ENCODE assay signal across 9 mouse cellular contexts in genomic region chr9:66974721-66975225, GRCm38 (mm10). TPM values are rescaled to one million over a fixed set of nuclear protein-coding genes. Genes with fewer than 3 reads are reported as not detected.
A peak's percentile ranks its signal among the peaks of the same experiment; 100 is the strongest.
DNase-seq lines count a peak whose midpoint lies in the region; ATAC-seq and TF ChIP-seq lines count a peak whose summit lies in the region.
"Had no signal": no experiment of that assay in that cellular context is flagged by ENCODE, and none has a peak within 500 bp of the region (broad histone marks: within the 10 kb centered on the region; RNA-seq: fewer than 3 reads in every experiment).

No protein-coding gene starts in this region.

- no peaks in the 10 kb centered on the region; the same call in 1 of the 2 replicates for H3K27me3 ChIP-seq in E14TG2a.4 (ENCODE audit: insufficient read depth, low read length)
- no peaks in the 10 kb centered on the region for H3K27me3 ChIP-seq in heart, embryonic 11.5 days (ENCODE audit: control insufficient read depth, insufficient read depth, low read length)
- no peaks in the 10 kb centered on the region for H3K27me3 ChIP-seq in kidney, embryonic 15.5 days
- no peaks in the 10 kb centered on the region for H3K27me3 ChIP-seq in liver, embryonic 13.5 days
- H3K27me3 ChIP-seq in stomach, embryonic 15.5 days (replicated peaks), result no peaks in the 10 kb centered on the region

- peak overlapping the region; percentile 92 for H3K27ac ChIP-seq in heart, embryonic 11.5 days (ENCODE audit: low read depth, low read length)
- H3K27ac ChIP-seq in kidney, embryonic 15.5 days, result peak overlapping the region; percentile 98
- peak overlapping the region; percentile 89 for H3K27ac ChIP-seq in liver, embryonic 13.5 days
- H3K27ac ChIP-seq in stomach, embryonic 15.5 days, result peak overlapping the region; percentile 88
- H3K27ac ChIP-seq: macrophage had no signal

- H3K9me3 ChIP-seq in E14TG2a.4 (ENCODE audit: low read length), result no peaks in the 10 kb centered on the region
- no peaks in the 10 kb centered on the region for H3K9me3 ChIP-seq in heart, embryonic 11.5 days (replicated peaks; ENCODE audit: control insufficient read depth, low read length)
- no peaks in the 10 kb centered on the region for H3K9me3 ChIP-seq in kidney, embryonic 15.5 days (replicated peaks)
- H3K9me3 ChIP-seq in liver, embryonic 13.5 days (replicated peaks), result no peaks in the 10 kb centered on the region
- H3K9me3 ChIP-seq in stomach, embryonic 15.5 days, result no peaks in the 10 kb centered on the region

- peak; percentile 81 for DNase-seq in brain, embryonic 14.5 days (ENCODE audit: low read depth)
- DNase-seq in liver, embryonic 13.5 days, result peak; percentile 74
- DNase-seq in natural killer cell, adult 2 months (ENCODE audit: low spot score in 2 of 2), result peak; percentile 86 to 91

- no peak for TF ChIP-seq CTCF in E14TG2a.4 (conservative IDR thresholded peaks at IDR 0.05; ENCODE audit: low read length)
- TF ChIP-seq CTCF in brain, embryonic 14.5 days (IDR thresholded peaks at IDR 0.05; ENCODE audit: borderline replicate concordance, extremely low read depth, insufficient read depth, insufficient read length), result peak; percentile 13; the same call in 1 of the 2 replicates

- peak overlapping the region; percentile 100 for H3K4me3 ChIP-seq in E14TG2a.4 (replicated peaks; ENCODE audit: low read length)
- peak overlapping the region; percentile 92 for H3K4me3 ChIP-seq in heart, embryonic 11.5 days (ENCODE audit: low read depth, low read length)
- peak overlapping the region; percentile 71 for H3K4me3 ChIP-seq in kidney, embryonic 15.5 days (replicated peaks)
- peak overlapping the region; percentile 95 for H3K4me3 ChIP-seq in liver, embryonic 13.5 days (replicated peaks)
- peak overlapping the region; percentile 92 for H3K4me3 ChIP-seq in stomach, embryonic 15.5 days (replicated peaks)

- H3K9ac ChIP-seq in heart, embryonic 11.5 days (ENCODE audit: low read depth, low read length), result peak overlapping the region; percentile 87
- H3K9ac ChIP-seq in kidney, embryonic 15.5 days, result peak overlapping the region; percentile 64
- H3K9ac ChIP-seq in liver, embryonic 13.5 days, result peak overlapping the region; percentile 88
- H3K9ac ChIP-seq in stomach, embryonic 15.5 days, result peak overlapping the region; percentile 74

- peak; percentile 81 for ATAC-seq in erythroblast, adult 5-6 weeks (replicated peaks; ENCODE audit: low FRiP score, poor library complexity, severe bottlenecking)
- peak; percentile 83 for ATAC-seq in heart, embryonic 11.5 days (replicated peaks; ENCODE audit: insufficient number of reproducible peaks, low FRiP score, low TSS enrichment)
- peak; percentile 95 for ATAC-seq in kidney, embryonic 15.5 days (replicated peaks; ENCODE audit: low FRiP score)
- ATAC-seq in liver, embryonic 13.5 days (ENCODE audit: low read depth), result peak; percentile 83
- peak; percentile 81 for ATAC-seq in stomach, embryonic 15.5 days (ENCODE audit: insufficient read depth, low FRiP score, low read depth)

- H3K36me3 ChIP-seq in E14TG2a.4 (ENCODE audit: insufficient read depth, low read length), result no peaks in the 10 kb centered on the region; the same call in 1 of the 2 replicates
- peaks cover 1% of the 10 kb centered on the region; the same call in 1 of the 2 replicates for H3K36me3 ChIP-seq in heart, embryonic 11.5 days (ENCODE audit: control insufficient read depth, insufficient read depth, low read length)
- H3K36me3 ChIP-seq in kidney, embryonic 15.5 days, result peaks cover 15% of the 10 kb centered on the region
- peaks cover 5% of the 10 kb centered on the region for H3K36me3 ChIP-seq in liver, embryonic 13.5 days
- 0 out of 2 replicates have a peak, but pooled peaks cover 6% of the 10 kb centered on the region for H3K36me3 ChIP-seq in stomach, embryonic 15.5 days

- peaks cover 24% of the 10 kb centered on the region for H3K4me1 ChIP-seq in E14TG2a.4 (replicated peaks; ENCODE audit: low read depth, low read length)
- no peaks in the 10 kb centered on the region; the same call in 1 of the 2 replicates for H3K4me1 ChIP-seq in heart, embryonic 11.5 days (ENCODE audit: control insufficient read depth, insufficient read depth, low read length)
- H3K4me1 ChIP-seq in kidney, embryonic 15.5 days, result peaks cover 23% of the 10 kb centered on the region
- peaks cover 12% of the 10 kb centered on the region for H3K4me1 ChIP-seq in liver, embryonic 13.5 days (replicated peaks)
- H3K4me1 ChIP-seq in stomach, embryonic 15.5 days, result 0 out of 2 replicates have a peak, but pooled peaks cover 5% of the 10 kb centered on the region

- H3K4me2 ChIP-seq in heart, embryonic 11.5 days, result peak overlapping the region; percentile 87
- peak overlapping the region; percentile 84 for H3K4me2 ChIP-seq in kidney, embryonic 15.5 days
- H3K4me2 ChIP-seq in liver, embryonic 13.5 days, result peak overlapping the region; percentile 99
- peak overlapping the region; percentile 61 for H3K4me2 ChIP-seq in stomach, embryonic 15.5 days

- under 1% methylated on average over 37 of the region's 41 CpGs for WGBS in heart, embryonic 11.5 days (ENCODE audit: insufficient replicate concordance)
- under 1% methylated on average over 41 of the region's 41 CpGs for WGBS in kidney, embryonic 15.5 days
- WGBS in liver, embryonic 13.5 days (ENCODE audit: insufficient replicate concordance), result 0% methylated on average over 41 of the region's 41 CpGs
- under 1% methylated on average over 41 of the region's 41 CpGs for WGBS in stomach, embryonic 15.5 days

- TF ChIP-seq POLR2A in brain, embryonic 14.5 days (IDR thresholded peaks at IDR 0.05; ENCODE audit: borderline replicate concordance, extremely low read depth, insufficient read depth, insufficient read length, poor library complexity, severe bottlenecking), result 0 out of 2 replicates have a peak, but pooled peaks have one; percentile 11

RNA-seq across cellular contexts. Expression of gene Lactb, which starts 0.5 kb away (rescaled TPM):
- polyA plus RNA-seq in brain, embryonic 14.5 days (2012; rRNA removed), result 13.5 and 14.8 TPM in 2 replicates
- 0.96 and 12.1 TPM in 2 replicates for total RNA-seq in erythroblast, adult 5-6 weeks (2015; ENCODE audit: low replicate concordance)
- total RNA-seq in erythroblast, adult 5-6 weeks (2017; ENCODE audit: low replicate concordance), result 3.2 and 7.2 TPM in 2 replicates
- polyA plus RNA-seq in heart, embryonic 11.5 days (2014; fragmentation: Nextera tagmentation; extraction: Ambion mirVana), result 12.2 and 12.3 TPM in 2 replicates
- polyA plus RNA-seq in kidney, embryonic 15.5 days (2015; fragmentation: Nextera tagmentation; extraction: Ambion mirVana), result 14.4 and 17.4 TPM in 2 replicates
- 6.4 and 6.7 TPM in 2 replicates for polyA plus RNA-seq in liver, embryonic 13.5 days (2015; fragmentation: Nextera tagmentation; extraction: Ambion mirVana)
- 9.5 and 10.5 TPM in 2 replicates for polyA plus RNA-seq in stomach, embryonic 15.5 days (2015; fragmentation: Nextera tagmentation; extraction: Ambion mirVana)

RNA-seq across cellular contexts. Expression of gene Rps27l, which starts 28.9 kb away (rescaled TPM):
- 108 and 152 TPM in 2 replicates for polyA plus RNA-seq in brain, embryonic 14.5 days (2012; rRNA removed)
- total RNA-seq in erythroblast, adult 5-6 weeks (2015; ENCODE audit: low replicate concordance), result 102 and 125 TPM in 2 replicates
- total RNA-seq in erythroblast, adult 5-6 weeks (2017; ENCODE audit: low replicate concordance), result 23.7 and 43.2 TPM in 2 replicates
- polyA plus RNA-seq in heart, embryonic 11.5 days (2014; fragmentation: Nextera tagmentation; extraction: Ambion mirVana), result 614 and 628 TPM in 2 replicates
- polyA plus RNA-seq in kidney, embryonic 15.5 days (2015; fragmentation: Nextera tagmentation; extraction: Ambion mirVana), result 708 and 821 TPM in 2 replicates
- 702 and 803 TPM in 2 replicates for polyA plus RNA-seq in liver, embryonic 13.5 days (2015; fragmentation: Nextera tagmentation; extraction: Ambion mirVana)
- 840 and 853 TPM in 2 replicates for polyA plus RNA-seq in stomach, embryonic 15.5 days (2015; fragmentation: Nextera tagmentation; extraction: Ambion mirVana)

RNA-seq across cellular contexts. Expression of gene Rab8b, which starts 55.3 kb away (rescaled TPM):
- polyA plus RNA-seq in brain, embryonic 14.5 days (2012; rRNA removed), result 23.4 and 26.9 TPM in 2 replicates
- total RNA-seq in erythroblast, adult 5-6 weeks (2015; ENCODE audit: low replicate concordance), result 41.3 and 62.1 TPM in 2 replicates
- 99.4 and 106 TPM in 2 replicates for total RNA-seq in erythroblast, adult 5-6 weeks (2017; ENCODE audit: low replicate concordance)
- polyA plus RNA-seq in heart, embryonic 11.5 days (2014; fragmentation: Nextera tagmentation; extraction: Ambion mirVana), result 23.6 and 24.4 TPM in 2 replicates
- polyA plus RNA-seq in kidney, embryonic 15.5 days (2015; fragmentation: Nextera tagmentation; extraction: Ambion mirVana), result 24.4 and 26.4 TPM in 2 replicates
- 30.9 and 38.0 TPM in 2 replicates for polyA plus RNA-seq in liver, embryonic 13.5 days (2015; fragmentation: Nextera tagmentation; extraction: Ambion mirVana)
- 24.8 and 25.0 TPM in 2 replicates for polyA plus RNA-seq in stomach, embryonic 15.5 days (2015; fragmentation: Nextera tagmentation; extraction: Ambion mirVana)

Comparison
In these comparisons a context has a peak if more than half of its experiments do, and no peak if none do; other contexts are left out.
1. Peak in every context shown above with its lines: DNase-seq, ATAC-seq, H3K4me3 ChIP-seq and H3K27ac ChIP-seq.